Comparison of ENCODE assay signal across 17 mouse cellular contexts in genomic region chr16:90619565-90620311, GRCm38 (mm10).
A peak's percentile ranks its signal among the peaks of the same experiment; 100 is the strongest.
DNase-seq lines count a peak whose midpoint lies in the region; ATAC-seq and TF ChIP-seq lines count a peak whose summit lies in the region.
"Had no signal": no experiment of that assay in that cellular context is flagged by ENCODE, and none has a peak within 500 bp of the region (broad histone marks: within the 10 kb centered on the region; RNA-seq: fewer than 3 reads in every experiment).

No protein-coding gene starts in this region.

- H3K27me3 ChIP-seq in stomach, embryonic 14.5 days (ENCODE audit: control insufficient read depth, insufficient read depth, low read length) = no peaks in the 10 kb centered on the region
- no peaks in the 10 kb centered on the region for H3K27me3 ChIP-seq in stomach, postnatal 0 days (ENCODE audit: control insufficient read depth, insufficient read depth, low read length)
- H3K27me3 ChIP-seq in kidney, embryonic 14.5 days (ENCODE audit: control insufficient read depth, insufficient read depth, low read length) = no peaks in the 10 kb centered on the region
- no peaks in the 10 kb centered on the region for H3K27me3 ChIP-seq in limb, embryonic 12.5 days
- H3K27me3 ChIP-seq in stomach, embryonic 15.5 days (replicated peaks) = no peaks in the 10 kb centered on the region
- H3K27me3 ChIP-seq: embryonic facial prominence, embryonic 13.5 days had no signal

- peak overlapping the region; percentile 40; the same call in 1 of the 2 replicates for H3K27ac ChIP-seq in stomach, embryonic 14.5 days (ENCODE audit: low read length)
- H3K27ac ChIP-seq in stomach, postnatal 0 days (replicated peaks) = no peak overlapping the region
- H3K27ac ChIP-seq in kidney, embryonic 14.5 days (ENCODE audit: low read depth, low read length) = peak overlapping the region; percentile 44; the same call in 1 of the 2 replicates
- 0 out of 2 replicates have a peak overlapping the region, but pooled peaks have one; percentile 23 for H3K27ac ChIP-seq in limb, embryonic 12.5 days
- H3K27ac ChIP-seq in stomach, embryonic 15.5 days = peak overlapping the region; percentile 28; the same call in 1 of the 2 replicates
- H3K27ac ChIP-seq: embryonic facial prominence, embryonic 13.5 days; midbrain, embryonic 10.5 days had no signal

- no peak overlapping the region for H3K9ac ChIP-seq in stomach, embryonic 14.5 days (replicated peaks; ENCODE audit: low read depth, low read length)
- H3K9ac ChIP-seq in stomach, postnatal 0 days (ENCODE audit: low read length) = no peak overlapping the region
- H3K9ac ChIP-seq in kidney, embryonic 14.5 days (ENCODE audit: low read depth, low read length) = no peak overlapping the region
- no peak overlapping the region for H3K9ac ChIP-seq in limb, embryonic 12.5 days (replicated peaks)
- H3K9ac ChIP-seq in stomach, embryonic 15.5 days = no peak overlapping the region
- H3K9ac ChIP-seq: embryonic facial prominence, embryonic 13.5 days had no signal

- TF ChIP-seq CTCF in stomach, postnatal 0 days (IDR thresholded peaks at IDR 0.05; ENCODE audit: low read depth) = no peak

- ATAC-seq in stomach, embryonic 14.5 days (ENCODE audit: insufficient number of reproducible peaks, insufficient read depth, low FRiP score, low read depth) = no peak
- ATAC-seq in stomach, postnatal 0 days (ENCODE audit: low FRiP score, low TSS enrichment) = no peak
- peak; percentile 37 for ATAC-seq in kidney, embryonic 14.5 days (ENCODE audit: low FRiP score, low TSS enrichment)
- no peak for ATAC-seq in limb, embryonic 12.5 days (ENCODE audit: insufficient number of reproducible peaks, insufficient read depth, low FRiP score, low TSS enrichment, low read depth)
- ATAC-seq in stomach, embryonic 15.5 days (ENCODE audit: insufficient read depth, low FRiP score, low read depth) = no peak
- no peak for ATAC-seq in erythroid progenitor cell, adult 5-6 weeks (replicated peaks; ENCODE audit: low FRiP score, poor library complexity, severe bottlenecking)
- ATAC-seq: activated CD4-positive, CD25-positive, alpha-beta regulatory T cell, adult 4 months; CD4-positive, CD25-positive, alpha-beta regulatory T cell, adult 4 months; forebrain, embryonic 16.5 days had no signal

- H3K4me2 ChIP-seq in stomach, embryonic 14.5 days (replicated peaks; ENCODE audit: low read depth, low read length) = no peak overlapping the region
- H3K4me2 ChIP-seq in stomach, postnatal 0 days (replicated peaks; ENCODE audit: low read depth) = no peak overlapping the region
- no peak overlapping the region for H3K4me2 ChIP-seq in kidney, embryonic 14.5 days (replicated peaks; ENCODE audit: low read depth, low read length)
- H3K4me2 ChIP-seq in limb, embryonic 12.5 days = no peak overlapping the region
- H3K4me2 ChIP-seq in stomach, embryonic 15.5 days = no peak overlapping the region
- H3K4me2 ChIP-seq: embryonic facial prominence, embryonic 13.5 days; liver, embryonic 11.5 days had no signal

- no peak overlapping the region for H3K4me3 ChIP-seq in stomach, embryonic 14.5 days (ENCODE audit: low read depth, low read length)
- H3K4me3 ChIP-seq in stomach, postnatal 0 days (ENCODE audit: low read depth, low read length) = no peak overlapping the region
- H3K4me3 ChIP-seq in kidney, embryonic 14.5 days (ENCODE audit: low read length) = no peak overlapping the region
- no peak overlapping the region for H3K4me3 ChIP-seq in limb, embryonic 12.5 days (replicated peaks)
- no peak overlapping the region for H3K4me3 ChIP-seq in stomach, embryonic 15.5 days (replicated peaks)
- H3K4me3 ChIP-seq: embryonic facial prominence, embryonic 13.5 days; midbrain, embryonic 10.5 days; myocyte had no signal

- H3K4me1 ChIP-seq in stomach, embryonic 14.5 days (ENCODE audit: control insufficient read depth, insufficient read depth, low read length) = peaks cover 18% of the 10 kb centered on the region
- peaks cover 2% of the 10 kb centered on the region; the same call in 1 of the 2 replicates for H3K4me1 ChIP-seq in stomach, postnatal 0 days (replicated peaks; ENCODE audit: control insufficient read depth, insufficient read depth)
- peaks cover 7% of the 10 kb centered on the region; the same call in 1 of the 2 replicates for H3K4me1 ChIP-seq in kidney, embryonic 14.5 days (ENCODE audit: control insufficient read depth, insufficient read depth, low read length)
- peaks cover 44% of the 10 kb centered on the region for H3K4me1 ChIP-seq in limb, embryonic 12.5 days (replicated peaks)
- H3K4me1 ChIP-seq in stomach, embryonic 15.5 days = peaks cover 16% of the 10 kb centered on the region

- no peaks in the 10 kb centered on the region for H3K9me3 ChIP-seq in stomach, embryonic 14.5 days (ENCODE audit: control insufficient read depth, low read depth, low read length)
- no peaks in the 10 kb centered on the region for H3K9me3 ChIP-seq in stomach, postnatal 0 days (ENCODE audit: control insufficient read depth, low read length)
- H3K9me3 ChIP-seq in kidney, embryonic 14.5 days (ENCODE audit: control insufficient read depth, low read length) = no peaks in the 10 kb centered on the region
- no peaks in the 10 kb centered on the region for H3K9me3 ChIP-seq in limb, embryonic 12.5 days
- H3K9me3 ChIP-seq in stomach, embryonic 15.5 days = no peaks in the 10 kb centered on the region
- H3K9me3 ChIP-seq: embryonic facial prominence, embryonic 13.5 days; midbrain, embryonic 10.5 days had no signal

- no peaks in the 10 kb centered on the region for H3K36me3 ChIP-seq in stomach, embryonic 14.5 days (ENCODE audit: control insufficient read depth, insufficient read depth, low read length)
- no peaks in the 10 kb centered on the region for H3K36me3 ChIP-seq in stomach, postnatal 0 days (ENCODE audit: control insufficient read depth, insufficient read depth, low read length)
- H3K36me3 ChIP-seq in kidney, embryonic 14.5 days (ENCODE audit: control insufficient read depth, insufficient read depth, low read length) = no peaks in the 10 kb centered on the region
- no peaks in the 10 kb centered on the region for H3K36me3 ChIP-seq in limb, embryonic 12.5 days
- H3K36me3 ChIP-seq in stomach, embryonic 15.5 days = no peaks in the 10 kb centered on the region
- H3K36me3 ChIP-seq: embryonic facial prominence, embryonic 13.5 days; midbrain, embryonic 10.5 days had no signal

- no peak for DNase-seq in stomach, postnatal 0 days (ENCODE audit: low spot score)
- no peak for DNase-seq in right cerebral cortex, postnatal 36 days (ENCODE audit: low spot score in 2 of 2)
- no peak for DNase-seq in thymus, postnatal 0 days (ENCODE audit: low spot score)
- DNase-seq: cerebellum, adult 9-10 months; gastrocnemius, postnatal 36 days had no signal

- 46% methylated on average over 13 of the region's 13 CpGs for WGBS in stomach, embryonic 14.5 days
- 52% methylated on average over 13 of the region's 13 CpGs for WGBS in stomach, postnatal 0 days
- 36% methylated on average over 13 of the region's 13 CpGs for WGBS in kidney, embryonic 14.5 days
- WGBS in limb, embryonic 12.5 days = 61% methylated on average over 13 of the region's 13 CpGs
- 46% methylated on average over 13 of the region's 13 CpGs for WGBS in stomach, embryonic 15.5 days

- no peak for TF ChIP-seq EP300 in stomach, postnatal 0 days (optimal IDR thresholded peaks at IDR 0.05)
